Mouse (Mus musculus) spleen, adult 2 months (tissue): ENCODE measurements around the gene Khdc4. TPM values are rescaled to one million over a fixed set of nuclear protein-coding genes. Genes with fewer than 3 reads are reported as not detected.

Experiments used
- DNase-seq, 2 experiments: peaks; one replicate each; pipeline versions ENCODE4 v3.0.0 to v3.0.0-alpha.2; 2012 to 2021; ENCODE audit warnings: low spot score in 2 of 2, low read depth in 1 of 2
- H3K27ac ChIP-seq: fragments of 200-500 bp; 2 replicates; pipeline ENCODE4 v1.5.1; 2012; ENCODE audit warnings: low read length, inconsistent platforms; ENCODE audit not compliant: insufficient read depth
- H3K27me3 ChIP-seq: fragments of 200-500 bp; 2 replicates; pipeline ENCODE4 v1.6.1; 2012; ENCODE audit warnings: mild to moderate bottlenecking, moderate library complexity, low read length, inconsistent platforms; ENCODE audit not compliant: control insufficient read depth, insufficient read depth
- H3K36me3 ChIP-seq: fragments of 200-500 bp; 2 replicates; pipeline ENCODE4 v1.6.1; 2012; ENCODE audit warnings: mild to moderate bottlenecking, low read length, inconsistent platforms; ENCODE audit not compliant: control insufficient read depth, insufficient read depth
- H3K4me1 ChIP-seq: fragments of 200-500 bp; 2 replicates; pipeline ENCODE4 v1.6.1; 2011; ENCODE audit warnings: inconsistent platforms; ENCODE audit not compliant: control insufficient read depth, insufficient read depth, insufficient read length
- H3K4me3 ChIP-seq: fragments of 200-500 bp; 2 replicates; pipeline ENCODE4 v1.5.1; 2011; ENCODE audit warnings: mild to moderate bottlenecking, inconsistent platforms; ENCODE audit not compliant: insufficient read depth, insufficient read length; ENCODE audit errors: extremely low read depth
- CTCF ChIP-seq: fragments of 200-500 bp; IDR thresholded peaks from 2 replicates; pipeline ENCODE4 v1.5.1; 2011; ENCODE audit warnings: mild to moderate bottlenecking, inconsistent platforms; ENCODE audit not compliant: insufficient read depth, insufficient read length, insufficient replicate concordance; ENCODE audit errors: extremely low read depth
- POLR2A ChIP-seq: fragments of 200-500 bp; IDR thresholded peaks from 2 replicates; pipeline ENCODE4 v1.6.1; 2011; ENCODE audit warnings: low read depth, low read length, inconsistent platforms
- WGBS: fragments of 180-500 bp; shearing (Covaris S2); methylation state at CpG from one replicate; pipeline ENCODE4 v1.1.7; 2018; 5-methylcytosine and 5-hydroxymethylcytosine counted together
- polyA plus RNA-seq: library from polyadenylated mRNA; depleted of rRNA; stranded (reverse); fragments of >200 nt; gene quantifications from 2 replicates; pipeline ENCODE4 v1.2.3, GENCODE M21; 2012

Khdc4 gene
- polyA plus RNA-seq, 1 experiment: 36.0 TPM

DNA sequence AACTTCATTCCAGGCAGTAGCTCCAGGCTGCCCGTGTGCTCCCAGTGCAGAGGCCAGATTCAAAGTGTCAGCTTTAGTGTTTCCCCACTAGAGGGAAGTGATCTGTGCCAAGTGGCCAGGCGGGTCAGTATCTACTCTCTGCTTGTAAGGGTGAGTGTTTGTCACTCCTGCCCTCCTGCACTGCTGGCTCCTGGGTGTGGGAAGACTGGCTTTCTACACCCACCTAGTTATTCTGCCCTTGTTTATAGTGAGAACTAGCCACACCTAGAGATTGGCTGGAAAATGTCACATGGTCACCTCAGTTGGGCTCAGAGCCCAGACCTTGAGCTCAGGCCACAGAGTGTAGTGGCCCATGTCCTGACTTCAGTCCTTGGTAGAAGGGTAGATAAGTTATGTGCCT is 33.5 kb downstream of the Khdc4 start:
- H3K4me3 ChIP-seq: no peak overlapping the region
- peaks cover 2% of the 10 kb centered on the region for H3K36me3 ChIP-seq
- no peak for DNase-seq
- H3K27me3 ChIP-seq: no peaks in the 10 kb centered on the region
- 73% methylated on average over 2 of the region's 2 CpGs for WGBS
- TF ChIP-seq CTCF: no peak
- no peak for TF ChIP-seq POLR2A
- H3K4me1 ChIP-seq: 0 out of 2 replicates have a peak, but pooled peaks cover 3% of the 10 kb centered on the region
- H3K27ac ChIP-seq: no peak overlapping the region

- no peak overlapping the region for H3K4me3 ChIP-seq
- H3K36me3 ChIP-seq: no peaks in the 10 kb centered on the region
- WGBS: 86% methylated on average over 2 of the region's 2 CpGs
- no peaks in the 10 kb centered on the region for H3K4me1 ChIP-seq
- no peak overlapping the region for H3K27ac ChIP-seq
- TF ChIP-seq POLR2A: no peak
- no peak for TF ChIP-seq CTCF
- no peak for DNase-seq
- H3K27me3 ChIP-seq: no peaks in the 10 kb centered on the region
Observed at GRCm38 (mm10) chr3:88736556-88736955, 51.0 kb downstream of the Khdc4 start.

GRCm38 (mm10) chr3:88738641-88739040 is 53.0 kb downstream of the Khdc4 start:
- TF ChIP-seq CTCF (peak; percentile 72; the same call in 1 of the 2 replicates), POLR2A (no peak)
- Histone ChIP-seq H3K27me3 (no peaks in the 10 kb centered on the region), H3K4me3 (no peak overlapping the region), H3K36me3 (no peaks in the 10 kb centered on the region), H3K27ac (no peak overlapping the region), H3K4me1 (no peaks in the 10 kb centered on the region)
- 23% methylated on average over 3 of the region's 3 CpGs for WGBS
- DNase-seq: peak; percentile 14 to 59

DNA sequence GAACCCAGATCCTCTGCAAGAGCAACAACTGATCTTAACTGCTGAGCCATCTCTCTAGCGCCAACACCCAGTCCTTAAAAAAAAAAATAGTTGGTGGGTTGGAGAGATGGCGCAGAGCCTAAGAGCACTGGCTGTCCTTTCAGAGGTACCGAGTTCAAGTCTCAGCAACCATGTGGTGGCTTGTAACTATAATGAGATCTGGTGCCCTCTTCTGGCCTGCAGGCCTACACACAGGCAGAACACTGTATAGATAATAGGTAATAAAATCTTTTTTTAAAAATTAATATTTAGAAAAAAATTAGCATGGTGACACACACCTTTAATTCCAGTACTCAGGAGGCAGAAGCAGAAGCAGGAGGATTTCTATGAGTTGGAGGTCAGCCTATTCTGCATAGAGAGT is 54.5 kb downstream of the Khdc4 start:
- TF ChIP-seq CTCF (no peak), POLR2A (no peak)

GRCm38 (mm10) chr3:88745534-88745933 is 59.9 kb downstream of the Khdc4 start:
- Histone ChIP-seq H3K36me3 (no peaks in the 10 kb centered on the region), H3K4me1 (no peaks in the 10 kb centered on the region), H3K27me3 (no peaks in the 10 kb centered on the region), H3K27ac (no peak overlapping the region), H3K4me3 (no peak overlapping the region)
- DNase-seq: no peak
- 63% methylated on average over 9 of the region's 9 CpGs for WGBS
- no peak for TF ChIP-seq CTCF
- no peak for TF ChIP-seq POLR2A

More for the DNA sequence above, 54.5 kb downstream of the Khdc4 start:
- H3K4me3 ChIP-seq: no peak overlapping the region
- no peak for DNase-seq
- H3K4me1 ChIP-seq: no peaks in the 10 kb centered on the region
- no peak overlapping the region for H3K27ac ChIP-seq
- H3K27me3 ChIP-seq: no peaks in the 10 kb centered on the region
- no peaks in the 10 kb centered on the region for H3K36me3 ChIP-seq
- WGBS: 84% methylated on average over 3 of the region's 3 CpGs

DNA sequence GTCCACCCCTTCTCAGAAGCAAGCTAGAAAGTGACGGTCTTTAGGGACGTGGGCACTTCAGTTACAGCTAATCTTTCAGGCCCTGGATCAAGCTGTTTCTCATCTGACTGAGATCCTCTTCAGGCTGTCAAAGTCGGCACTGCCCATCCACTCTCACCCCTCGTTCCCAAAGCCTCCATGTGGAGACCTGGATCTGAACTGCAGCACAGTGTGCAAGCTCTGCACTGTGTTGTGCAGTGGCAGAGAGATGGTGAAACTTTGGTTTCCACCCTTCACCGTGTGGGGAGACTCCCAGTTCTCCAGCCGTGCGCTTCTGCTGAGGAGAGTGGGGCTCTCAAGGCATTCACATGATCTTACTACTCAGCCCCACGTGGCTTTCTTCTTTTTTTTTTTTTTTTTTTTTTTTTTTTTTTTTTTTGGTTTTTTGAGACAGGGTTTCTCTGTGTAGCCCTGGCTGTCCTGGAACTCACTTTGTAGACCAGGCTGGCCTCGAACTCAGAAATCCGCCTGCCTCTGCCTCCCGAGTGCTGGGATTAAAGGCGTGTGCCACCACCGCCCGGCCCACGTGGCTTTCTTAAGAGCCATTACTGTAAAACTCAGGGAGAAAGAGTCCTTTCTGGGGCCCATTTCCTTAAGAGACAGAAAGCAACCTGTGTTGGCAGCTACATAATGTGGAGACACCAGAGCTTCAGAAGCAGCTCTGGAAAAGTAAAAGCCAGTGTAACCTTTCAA is 60.7 kb downstream of the Khdc4 start:
- Histone ChIP-seq H3K27me3 (no peaks in the 10 kb centered on the region), H3K36me3 (no peaks in the 10 kb centered on the region), H3K4me3 (no peak overlapping the region), H3K4me1 (no peaks in the 10 kb centered on the region), H3K27ac (0 out of 2 replicates have a peak overlapping the region, but pooled peaks have one; percentile 16)
- DNase-seq: no peak
- 77% methylated on average over 15 of the region's 15 CpGs for WGBS
- TF ChIP-seq POLR2A: no peak
- no peak for TF ChIP-seq CTCF

DNA sequence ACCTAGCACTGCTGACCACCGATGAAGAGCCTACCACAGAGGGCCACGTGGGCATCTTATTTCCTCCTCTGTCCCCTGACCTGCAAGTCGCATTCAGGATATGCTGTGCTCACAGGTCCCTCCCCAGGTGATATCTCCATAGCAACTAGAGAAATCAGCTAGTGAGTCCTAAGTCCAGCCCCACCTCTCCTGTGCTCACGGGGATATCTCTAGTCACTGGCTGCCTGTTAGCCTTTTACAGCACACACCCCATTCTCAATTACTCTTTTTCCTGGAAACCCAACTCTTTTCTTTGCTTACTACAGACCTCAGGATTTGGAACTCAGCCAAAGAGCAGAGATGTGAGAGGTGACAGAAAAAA is 61.2 kb downstream of the Khdc4 start:
- 63% methylated on average over 4 of the region's 4 CpGs for WGBS
- Histone ChIP-seq H3K4me3 (no peak overlapping the region), H3K4me1 (no peaks in the 10 kb centered on the region), H3K36me3 (no peaks in the 10 kb centered on the region), H3K27ac (no peak overlapping the region), H3K27me3 (no peaks in the 10 kb centered on the region)
- TF ChIP-seq POLR2A (no peak), CTCF (no peak)
- DNase-seq: no peak
